Mouse (Mus musculus) liver, embryonic 16.5 days (tissue): ENCODE data around the gene Fcor. TPM values are rescaled to one million over a fixed set of nuclear protein-coding genes. Genes with fewer than 3 reads are reported as not detected.

Source experiments
- polyA plus RNA-seq: library from polyadenylated mRNA; unstranded; fragments of >200 nt; fragmentation: Nextera tagmentation; extraction: Ambion mirVana; gene quantifications from 2 replicates; pipeline ENCODE4 v1.2.1, GENCODE M21; 2015

Fcor gene
- polyA plus RNA-seq, 1 experiment from 2014 or later: 4.0 TPM

Other genes with a start within 250 kb of the Fcor start
- 8.1 and 8.5 TPM in 2 replicates for gene Pex11g, start 204.7 kb downstream of the Fcor start, polyA plus RNA-seq
- gene Tex45, start 201.5 kb downstream of the Fcor start, polyA plus RNA-seq: not detected in 2 replicates
- 4.3 and 5.4 TPM in 2 replicates for gene Zfp358, start 179.2 kb downstream of the Fcor start, polyA plus RNA-seq
- 19.2 and 21.1 TPM in 2 replicates for gene Mcoln1, start 171.9 kb downstream of the Fcor start, polyA plus RNA-seq
- gene Pnpla6, start 157.0 kb downstream of the Fcor start, polyA plus RNA-seq: 10.9 and 11.3 TPM in 2 replicates
- gene C330021F23Rik, start 104.4 kb downstream of the Fcor start, polyA plus RNA-seq: 3.1 and 4.8 TPM in 2 replicates
- 1.4 and 2.6 TPM in 2 replicates for gene Camsap3, start 85.1 kb downstream of the Fcor start, polyA plus RNA-seq
- gene Xab2, start 51.0 kb downstream of the Fcor start, polyA plus RNA-seq: 25.4 and 25.7 TPM in 2 replicates
- 76.2 and 80.9 TPM in 2 replicates for gene Pet100, start 50.8 kb downstream of the Fcor start, polyA plus RNA-seq
- gene Pcp2, start 46.8 kb downstream of the Fcor start, polyA plus RNA-seq: 0.07 TPM in 1 of 2 replicates, not detected in the other
- gene Stxbp2, start 41.4 kb downstream of the Fcor start, polyA plus RNA-seq: 48.6 and 50.9 TPM in 2 replicates
- 0.11 TPM in 1 of 2 replicates, not detected in the other for gene Retn, start 16.6 kb downstream of the Fcor start, polyA plus RNA-seq
- gene Mcemp1, start 6.6 kb downstream of the Fcor start, polyA plus RNA-seq: 7.7 and 8.2 TPM in 2 replicates
- 12.9 and 13.0 TPM in 2 replicates for gene Trappc5, start 3.9 kb upstream of the Fcor start, polyA plus RNA-seq
- gene Fcer2a, start 21.8 kb upstream of the Fcor start, polyA plus RNA-seq: not detected in 2 replicates
- gene Clec4g, start 48.3 kb upstream of the Fcor start, polyA plus RNA-seq: 8.2 and 10.3 TPM in 2 replicates
- gene Cd209a, start 76.6 kb upstream of the Fcor start, polyA plus RNA-seq: 0.07 and 0.24 TPM in 2 replicates
- not detected in 2 replicates for gene Cd209e, start 181.9 kb upstream of the Fcor start, polyA plus RNA-seq
- gene Cd209d, start 206.2 kb upstream of the Fcor start, polyA plus RNA-seq: not detected in 2 replicates